Mouse (Mus musculus): Measurements from ENCODE around the gene Cfap221. TPM values are rescaled to one million over a fixed set of nuclear protein-coding genes. Genes with fewer than 3 reads are reported as not detected.
A peak's percentile ranks its signal among the peaks of the same experiment; 100 is the strongest.

The Cfap221 gene
- polyA plus RNA-seq, 1 experiment from 2014 or later, result 0.11 TPM

GRCm38 (mm10) chr1:119893600-119893999 lies 103.4 kb downstream of the Cfap221 start:
- DNase-seq (ENCODE audit: low spot score), result no peak
- WGBS, result 80% methylated on average over 3 of the region's 3 CpGs
- H3K4me2 ChIP-seq (replicated peaks; ENCODE audit: low read depth), result no peak overlapping the region

GRCm38 (mm10) chr1:119892933-119893332 lies 104.1 kb downstream of the Cfap221 start:
- H3K4me3 ChIP-seq (ENCODE audit: low read depth, low read length), result no peak overlapping the region
- no peaks in the 10 kb centered on the region for H3K9me3 ChIP-seq (ENCODE audit: control insufficient read depth, low read length)
- H3K9ac ChIP-seq (ENCODE audit: low read length), result no peak overlapping the region
- H3K4me2 ChIP-seq (replicated peaks; ENCODE audit: low read depth), result no peak overlapping the region
- peak; percentile 41 for TF ChIP-seq CTCF (IDR thresholded peaks at IDR 0.05; ENCODE audit: low read depth)
- TF ChIP-seq EP300 (optimal IDR thresholded peaks at IDR 0.05), result no peak
- no peaks in the 10 kb centered on the region for H3K4me1 ChIP-seq (replicated peaks; ENCODE audit: control insufficient read depth, insufficient read depth)
- DNase-seq (ENCODE audit: low spot score), result no peak
- H3K27ac ChIP-seq (replicated peaks), result no peak overlapping the region
- ATAC-seq (ENCODE audit: low FRiP score, low TSS enrichment), result no peak
- H3K36me3 ChIP-seq (ENCODE audit: control insufficient read depth, insufficient read depth, low read length), result no peaks in the 10 kb centered on the region
- H3K27me3 ChIP-seq (ENCODE audit: control insufficient read depth, insufficient read depth, low read length), result no peaks in the 10 kb centered on the region
- 61% methylated on average over 6 of the region's 6 CpGs for WGBS

More at GRCm38 (mm10) chr1:119893600-119893999, 103.4 kb downstream of the Cfap221 start:
- TF ChIP-seq CTCF (IDR thresholded peaks at IDR 0.05; ENCODE audit: low read depth) (no peak), EP300 (optimal IDR thresholded peaks at IDR 0.05) (no peak)
- H3K9me3 ChIP-seq (ENCODE audit: control insufficient read depth, low read length), result no peaks in the 10 kb centered on the region
- no peaks in the 10 kb centered on the region for H3K36me3 ChIP-seq (ENCODE audit: control insufficient read depth, insufficient read depth, low read length)
- ATAC-seq (ENCODE audit: low FRiP score, low TSS enrichment), result no peak
- H3K4me1 ChIP-seq (replicated peaks; ENCODE audit: control insufficient read depth, insufficient read depth), result no peaks in the 10 kb centered on the region
- H3K4me3 ChIP-seq (ENCODE audit: low read depth, low read length), result no peak overlapping the region
- H3K27me3 ChIP-seq (ENCODE audit: control insufficient read depth, insufficient read depth, low read length), result no peaks in the 10 kb centered on the region
- no peak overlapping the region for H3K9ac ChIP-seq (ENCODE audit: low read length)
- H3K27ac ChIP-seq (replicated peaks), result no peak overlapping the region

- DNase-seq (ENCODE audit: low spot score) (no peak), ATAC-seq (ENCODE audit: low FRiP score, low TSS enrichment) (no peak)
- Histone ChIP-seq H3K27ac (replicated peaks) (no peak overlapping the region), H3K9ac (ENCODE audit: low read length) (no peak overlapping the region), H3K4me1 (replicated peaks; ENCODE audit: control insufficient read depth, insufficient read depth) (no peaks in the 10 kb centered on the region), H3K9me3 (ENCODE audit: control insufficient read depth, low read length) (no peaks in the 10 kb centered on the region), H3K36me3 (ENCODE audit: control insufficient read depth, insufficient read depth, low read length) (no peaks in the 10 kb centered on the region), H3K27me3 (ENCODE audit: control insufficient read depth, insufficient read depth, low read length) (no peaks in the 10 kb centered on the region), H3K4me2 (replicated peaks; ENCODE audit: low read depth) (no peak overlapping the region), H3K4me3 (ENCODE audit: low read depth, low read length) (no peak overlapping the region)
- 56% methylated on average over 4 of the region's 4 CpGs for WGBS
- TF ChIP-seq CTCF (IDR thresholded peaks at IDR 0.05; ENCODE audit: low read depth) (no peak), EP300 (optimal IDR thresholded peaks at IDR 0.05) (no peak)
Observed at GRCm38 (mm10) chr1:119891865-119892264, 105.2 kb downstream of the Cfap221 start.

- ATAC-seq (ENCODE audit: low FRiP score, low TSS enrichment) (no peak), DNase-seq (ENCODE audit: low spot score) (no peak)
- no peak overlapping the region for H3K9ac ChIP-seq (ENCODE audit: low read length)
- H3K27me3 ChIP-seq (ENCODE audit: control insufficient read depth, insufficient read depth, low read length), result no peaks in the 10 kb centered on the region
- H3K4me1 ChIP-seq (replicated peaks; ENCODE audit: control insufficient read depth, insufficient read depth), result no peaks in the 10 kb centered on the region
- no peaks in the 10 kb centered on the region for H3K36me3 ChIP-seq (ENCODE audit: control insufficient read depth, insufficient read depth, low read length)
- no peak overlapping the region for H3K27ac ChIP-seq (replicated peaks)
- no peak overlapping the region for H3K4me2 ChIP-seq (replicated peaks; ENCODE audit: low read depth)
- no peaks in the 10 kb centered on the region for H3K9me3 ChIP-seq (ENCODE audit: control insufficient read depth, low read length)
- WGBS, result 78% methylated on average over 9 of the region's 9 CpGs
- TF ChIP-seq CTCF (IDR thresholded peaks at IDR 0.05; ENCODE audit: low read depth) (no peak), EP300 (optimal IDR thresholded peaks at IDR 0.05) (no peak)
- H3K4me3 ChIP-seq (ENCODE audit: low read depth, low read length), result no peak overlapping the region
Observed at GRCm38 (mm10) chr1:119891149-119891548, 105.9 kb downstream of the Cfap221 start.

- Histone ChIP-seq H3K4me3 (ENCODE audit: low read depth, low read length) (no peak overlapping the region), H3K27ac (replicated peaks) (no peak overlapping the region), H3K27me3 (ENCODE audit: control insufficient read depth, insufficient read depth, low read length) (no peaks in the 10 kb centered on the region), H3K9ac (ENCODE audit: low read length) (no peak overlapping the region), H3K36me3 (ENCODE audit: control insufficient read depth, insufficient read depth, low read length) (no peaks in the 10 kb centered on the region), H3K4me1 (replicated peaks; ENCODE audit: control insufficient read depth, insufficient read depth) (no peaks in the 10 kb centered on the region), H3K4me2 (replicated peaks; ENCODE audit: low read depth) (no peak overlapping the region), H3K9me3 (ENCODE audit: control insufficient read depth, low read length) (no peaks in the 10 kb centered on the region)
- TF ChIP-seq EP300 (optimal IDR thresholded peaks at IDR 0.05), result no peak
- no peak for TF ChIP-seq CTCF (IDR thresholded peaks at IDR 0.05; ENCODE audit: low read depth)
- 78% methylated on average over 16 of the region's 16 CpGs for WGBS
- no peak for DNase-seq (ENCODE audit: low spot score)
- ATAC-seq (ENCODE audit: low FRiP score, low TSS enrichment), result no peak
Observed at GRCm38 (mm10) chr1:119889347-119889746, 107.7 kb downstream of the Cfap221 start.

GRCm38 (mm10) chr1:119886320-119886719 lies 110.7 kb downstream of the Cfap221 start:
- no peak overlapping the region for H3K9ac ChIP-seq (ENCODE audit: low read length)
- DNase-seq (ENCODE audit: low spot score), result no peak
- WGBS, result 33% methylated on average over 7 of the region's 7 CpGs
- no peaks in the 10 kb centered on the region for H3K27me3 ChIP-seq (ENCODE audit: control insufficient read depth, insufficient read depth, low read length)
- H3K9me3 ChIP-seq (ENCODE audit: control insufficient read depth, low read length), result no peaks in the 10 kb centered on the region
- no peaks in the 10 kb centered on the region for H3K36me3 ChIP-seq (ENCODE audit: control insufficient read depth, insufficient read depth, low read length)
- H3K4me1 ChIP-seq (replicated peaks; ENCODE audit: control insufficient read depth, insufficient read depth), result no peaks in the 10 kb centered on the region
- no peak overlapping the region for H3K4me3 ChIP-seq (ENCODE audit: low read depth, low read length)
- TF ChIP-seq EP300 (optimal IDR thresholded peaks at IDR 0.05) (no peak), CTCF (IDR thresholded peaks at IDR 0.05; ENCODE audit: low read depth) (no peak)
- no peak overlapping the region for H3K4me2 ChIP-seq (replicated peaks; ENCODE audit: low read depth)
- H3K27ac ChIP-seq (replicated peaks), result no peak overlapping the region
- ATAC-seq (ENCODE audit: low FRiP score, low TSS enrichment), result no peak

Measured in stomach, postnatal 0 days (tissue).